Mouse (Mus musculus) lung, embryonic 15.5 days (tissue): Measurements from ENCODE around the gene Galnt3. TPM values are rescaled to one million over a fixed set of nuclear protein-coding genes. Genes with fewer than 3 reads are reported as not detected.

Experiments
- ATAC-seq: fragments of 200-750 bp; cut with Nextera tagmentation; 2 replicates; pipeline ENCODE4 v1.8.0; 2017; ENCODE audit warnings: moderate number of reproducible peaks, borderline replicate concordance; ENCODE audit not compliant: low FRiP score, low TSS enrichment; ENCODE audit errors: extremely low read depth
- H3K27ac ChIP-seq: fragments of 300-500 bp; sonication (generic); 2 replicates; pipeline ENCODE4 v1.5.1; 2015; ENCODE audit warnings: moderate library complexity, mild to moderate bottlenecking, inconsistent platforms
- H3K27me3 ChIP-seq: fragments of 300-500 bp; sonication (generic); 2 replicates; pipeline ENCODE4 v1.6.1; 2015; ENCODE audit warnings: inconsistent platforms
- H3K36me3 ChIP-seq: fragments of 300-500 bp; sonication (generic); 2 replicates; pipeline ENCODE4 v1.6.1; 2015; ENCODE audit warnings: inconsistent platforms
- H3K4me1 ChIP-seq: fragments of 300-500 bp; sonication (generic); 2 replicates; pipeline ENCODE4 v1.6.1; 2015; ENCODE audit warnings: inconsistent platforms
- H3K4me2 ChIP-seq: fragments of 300-500 bp; sonication (generic); 2 replicates; pipeline ENCODE4 v1.6.1; 2015; ENCODE audit warnings: inconsistent platforms, mild to moderate bottlenecking, moderate library complexity
- H3K4me3 ChIP-seq: fragments of 300-500 bp; sonication (generic); 2 replicates; pipeline ENCODE4 v1.5.1; 2015; ENCODE audit warnings: mild to moderate bottlenecking, inconsistent platforms
- H3K9ac ChIP-seq: fragments of 300-500 bp; sonication (generic); 2 replicates; pipeline ENCODE4 v1.6.1; 2015; ENCODE audit warnings: inconsistent platforms
- H3K9me3 ChIP-seq: fragments of 300-500 bp; sonication (generic); 2 replicates; pipeline ENCODE4 v1.6.1; 2016; ENCODE audit warnings: inconsistent platforms
- whole genome bisulfite sequencing: fragments of 180-500 bp; shearing (Covaris S2); methylation state at CpG from one replicate; pipeline ENCODE4 v1.1.7; 2015; 5-methylcytosine and 5-hydroxymethylcytosine counted together
- polyA plus RNA-seq: library from polyadenylated mRNA; unstranded; fragments of >200 nt; fragmentation: Nextera tagmentation; extraction: Ambion mirVana; gene quantifications from 2 replicates; pipeline ENCODE4 v1.2.1, GENCODE M21; 2015

Galnt3 gene
- polyA plus RNA-seq, 1 experiment from 2014 or later, result 14.7 TPM

GRCm38 (mm10) chr2:66101686-66102304 lies 23.0 kb downstream of the Galnt3 start:
- no peak overlapping the region for H3K4me3 ChIP-seq
- H3K9me3 ChIP-seq, result no peaks in the 10 kb centered on the region
- H3K27me3 ChIP-seq, result no peaks in the 10 kb centered on the region
- no peak overlapping the region for H3K27ac ChIP-seq
- H3K36me3 ChIP-seq, result no peaks in the 10 kb centered on the region
- 93% methylated on average over 9 of the region's 9 CpGs for WGBS
- ATAC-seq, result no peak
- 0 out of 2 replicates have a peak, but pooled peaks cover 3% of the 10 kb centered on the region for H3K4me1 ChIP-seq
- no peak overlapping the region for H3K9ac ChIP-seq
- H3K4me2 ChIP-seq, result no peak overlapping the region

GRCm38 (mm10) chr2:66100671-66101351 lies 24.0 kb downstream of the Galnt3 start:
- WGBS, result 68% methylated on average over 17 of the region's 17 CpGs
- 0 out of 2 replicates have a peak, but pooled peaks cover 3% of the 10 kb centered on the region for H3K4me1 ChIP-seq
- H3K4me3 ChIP-seq, result no peak overlapping the region
- H3K9me3 ChIP-seq, result no peaks in the 10 kb centered on the region
- no peak overlapping the region for H3K9ac ChIP-seq
- no peaks in the 10 kb centered on the region for H3K36me3 ChIP-seq
- H3K27me3 ChIP-seq, result no peaks in the 10 kb centered on the region
- ATAC-seq, result no peak
- H3K4me2 ChIP-seq, result no peak overlapping the region
- no peak overlapping the region for H3K27ac ChIP-seq

- 0 out of 2 replicates have a peak, but pooled peaks cover 3% of the 10 kb centered on the region for H3K4me1 ChIP-seq
- 62% methylated on average over 7 of the region's 7 CpGs for WGBS
- no peaks in the 10 kb centered on the region for H3K36me3 ChIP-seq
- H3K9me3 ChIP-seq, result no peaks in the 10 kb centered on the region
- no peak for ATAC-seq
- H3K4me3 ChIP-seq, result no peak overlapping the region
- H3K9ac ChIP-seq, result no peak overlapping the region
- no peaks in the 10 kb centered on the region for H3K27me3 ChIP-seq
- no peak overlapping the region for H3K4me2 ChIP-seq
- H3K27ac ChIP-seq, result no peak overlapping the region
Observed at GRCm38 (mm10) chr2:66100239-66100638, 24.6 kb downstream of the Galnt3 start.

GRCm38 (mm10) chr2:66094622-66095181 lies 30.1 kb downstream of the Galnt3 start:
- 26% methylated on average over 4 of the region's 4 CpGs for WGBS
- ATAC-seq, result no peak
- H3K27me3 ChIP-seq, result no peaks in the 10 kb centered on the region

DNA sequence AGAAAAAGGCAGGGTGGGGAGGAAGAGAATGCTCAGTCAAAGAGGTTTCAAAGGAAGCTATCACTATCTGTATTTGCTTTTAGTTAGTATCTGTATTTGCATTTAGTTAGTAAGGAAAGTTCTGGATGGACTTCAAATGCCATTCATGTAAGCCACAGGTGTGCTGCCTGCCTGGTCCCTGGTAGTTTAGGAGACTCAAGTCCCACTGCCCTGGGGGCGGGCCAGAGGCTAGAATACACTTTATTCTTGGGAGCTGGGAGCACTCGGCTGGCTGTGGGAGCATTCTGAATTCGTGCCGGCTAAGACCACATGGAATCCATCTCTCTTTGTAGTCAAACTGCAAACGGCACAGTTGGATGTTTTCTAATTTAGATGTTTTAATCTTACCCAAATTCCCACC lies 33.5 kb downstream of the Galnt3 start:
- no peak for ATAC-seq
- 42% methylated on average over 5 of the region's 5 CpGs for WGBS
- Histone ChIP-seq H3K27me3 (no peaks in the 10 kb centered on the region), H3K4me2 (no peak overlapping the region), H3K4me1 (0 out of 2 replicates have a peak, but pooled peaks cover 6% of the 10 kb centered on the region), H3K9ac (no peak overlapping the region), H3K4me3 (no peak overlapping the region), H3K27ac (no peak overlapping the region), H3K36me3 (no peaks in the 10 kb centered on the region), H3K9me3 (no peaks in the 10 kb centered on the region)

More at GRCm38 (mm10) chr2:66094622-66095181, 30.1 kb downstream of the Galnt3 start:
- 0 out of 2 replicates have a peak overlapping the region, but pooled peaks have one; percentile 1 for H3K27ac ChIP-seq
- no peaks in the 10 kb centered on the region for H3K9me3 ChIP-seq
- H3K36me3 ChIP-seq, result no peaks in the 10 kb centered on the region
- H3K4me3 ChIP-seq, result no peak overlapping the region
- no peak overlapping the region for H3K4me2 ChIP-seq
- no peak overlapping the region for H3K9ac ChIP-seq
- H3K4me1 ChIP-seq, result 0 out of 2 replicates have a peak, but pooled peaks cover 6% of the 10 kb centered on the region

DNA sequence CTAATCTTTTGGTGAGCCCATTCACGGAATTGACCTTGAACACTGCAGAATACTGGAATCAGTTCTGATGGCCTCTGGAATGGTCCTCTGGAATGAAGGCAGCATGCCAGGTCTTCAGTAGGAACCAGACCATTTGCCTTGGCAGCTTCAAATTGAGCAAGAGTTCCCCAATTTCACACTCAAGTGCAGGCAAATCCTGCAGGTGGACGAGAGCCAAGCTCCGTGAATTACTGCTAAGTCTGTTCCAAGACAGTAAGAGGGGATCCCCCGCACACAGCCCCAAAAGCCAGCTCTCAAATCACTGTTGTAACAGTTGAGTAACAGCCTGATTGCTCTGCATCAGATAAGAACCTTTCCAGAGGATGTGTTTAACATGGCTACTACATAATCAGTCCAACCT lies 42.9 kb downstream of the Galnt3 start:
- no peaks in the 10 kb centered on the region for H3K36me3 ChIP-seq
- no peaks in the 10 kb centered on the region for H3K27me3 ChIP-seq
- H3K9me3 ChIP-seq, result no peaks in the 10 kb centered on the region
- H3K27ac ChIP-seq, result no peak overlapping the region
- H3K4me3 ChIP-seq, result no peak overlapping the region
- H3K4me1 ChIP-seq, result no peaks in the 10 kb centered on the region
- no peak overlapping the region for H3K4me2 ChIP-seq
- WGBS, result 52% methylated on average over 4 of the region's 4 CpGs
- no peak overlapping the region for H3K9ac ChIP-seq
- ATAC-seq, result no peak

GRCm38 (mm10) chr2:66080731-66081130 lies 44.1 kb downstream of the Galnt3 start:
- Histone ChIP-seq H3K4me3 (no peak overlapping the region), H3K4me2 (no peak overlapping the region), H3K9me3 (no peaks in the 10 kb centered on the region), H3K27me3 (no peaks in the 10 kb centered on the region), H3K4me1 (no peaks in the 10 kb centered on the region), H3K9ac (no peak overlapping the region), H3K36me3 (no peaks in the 10 kb centered on the region), H3K27ac (no peak overlapping the region)
- no peak for ATAC-seq
- 95% methylated on average over 2 of the region's 2 CpGs for WGBS

GRCm38 (mm10) chr2:66069454-66069853 lies 55.3 kb downstream of the Galnt3 start:
- H3K4me3 ChIP-seq, result no peak overlapping the region
- H3K36me3 ChIP-seq, result no peaks in the 10 kb centered on the region
- no peak overlapping the region for H3K9ac ChIP-seq
- no peaks in the 10 kb centered on the region for H3K4me1 ChIP-seq
- H3K27me3 ChIP-seq, result no peaks in the 10 kb centered on the region
- no peak overlapping the region for H3K27ac ChIP-seq
- WGBS, result 34% methylated on average over 6 of the region's 6 CpGs
- ATAC-seq, result no peak
- H3K4me2 ChIP-seq, result no peak overlapping the region
- H3K9me3 ChIP-seq, result no peaks in the 10 kb centered on the region

DNA sequence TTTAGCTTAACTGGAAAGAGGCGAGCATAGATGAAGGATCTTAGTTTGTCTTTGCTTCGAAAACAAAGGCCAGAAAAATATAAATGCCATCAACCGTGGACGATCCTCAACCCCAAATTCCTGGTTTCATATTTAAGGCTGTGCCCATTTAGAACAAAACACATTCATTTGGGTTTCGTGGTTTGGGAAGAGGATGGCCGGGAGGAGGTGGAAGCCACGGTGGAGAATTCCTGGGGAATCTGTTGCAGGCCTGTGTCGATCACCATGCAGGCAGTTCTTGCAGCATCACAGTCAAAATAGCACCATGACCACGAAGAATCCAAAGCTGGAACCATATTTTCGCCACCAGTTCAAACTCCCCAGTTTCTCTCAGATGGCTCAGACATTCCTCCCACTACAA lies 61.5 kb downstream of the Galnt3 start:
- no peak for ATAC-seq
- no peak overlapping the region for H3K9ac ChIP-seq
- WGBS, result 83% methylated on average over 10 of the region's 10 CpGs
- no peak overlapping the region for H3K4me2 ChIP-seq
- H3K4me1 ChIP-seq, result no peaks in the 10 kb centered on the region
- H3K27ac ChIP-seq, result no peak overlapping the region
- H3K4me3 ChIP-seq, result no peak overlapping the region
- H3K27me3 ChIP-seq, result no peaks in the 10 kb centered on the region
- no peaks in the 10 kb centered on the region for H3K36me3 ChIP-seq
- no peaks in the 10 kb centered on the region for H3K9me3 ChIP-seq

GRCm38 (mm10) chr2:66044405-66045089 lies 80.2 kb downstream of the Galnt3 start:
- Histone ChIP-seq H3K4me1 (no peaks in the 10 kb centered on the region), H3K9me3 (no peaks in the 10 kb centered on the region), H3K27me3 (no peaks in the 10 kb centered on the region), H3K4me3 (no peak overlapping the region), H3K9ac (no peak overlapping the region), H3K4me2 (no peak overlapping the region), H3K27ac (no peak overlapping the region), H3K36me3 (no peaks in the 10 kb centered on the region)
- WGBS, result 84% methylated on average over 12 of the region's 12 CpGs
- ATAC-seq, result no peak

GRCm38 (mm10) chr2:66043441-66044404 lies 81.1 kb downstream of the Galnt3 start:
- Histone ChIP-seq H3K4me3 (no peak overlapping the region), H3K9me3 (no peaks in the 10 kb centered on the region), H3K36me3 (no peaks in the 10 kb centered on the region), H3K4me1 (no peaks in the 10 kb centered on the region), H3K4me2 (no peak overlapping the region), H3K9ac (no peak overlapping the region), H3K27me3 (no peaks in the 10 kb centered on the region), H3K27ac (no peak overlapping the region)
- 60% methylated on average over 17 of the region's 17 CpGs for whole genome bisulfite sequencing
- no peak for ATAC-seq
